Mouse (Mus musculus): ENCODE measurements around the gene Dnah3.

DNA sequence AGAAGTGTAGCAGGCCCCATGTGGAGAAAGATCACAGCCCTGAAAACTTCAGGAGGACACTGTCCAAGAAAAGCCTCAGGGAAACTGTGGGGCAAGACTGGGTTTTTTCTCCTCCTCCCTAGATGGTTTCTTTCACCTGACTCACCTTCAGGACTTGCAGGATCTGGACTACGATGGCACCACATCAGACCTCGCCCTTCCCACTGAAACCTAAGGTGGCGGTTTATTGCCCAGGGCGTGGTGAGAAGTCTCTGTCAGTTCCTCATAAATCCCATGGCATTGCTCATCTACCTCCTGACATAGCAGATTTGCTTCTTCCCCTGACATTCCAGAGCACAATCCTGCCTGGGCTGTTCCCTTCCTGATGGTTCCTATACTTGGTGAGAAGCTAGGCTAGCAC is 135.6 kb downstream of the Dnah3 start:
- TF ChIP-seq CTCF (IDR thresholded peaks at IDR 0.05; ENCODE audit: insufficient read depth, low read depth, low read length) (no peak), POLR2A (IDR thresholded peaks at IDR 0.05; ENCODE audit: insufficient read depth, low read depth, low read length) (no peak)

Data from olfactory bulb, adult 2 months (tissue).